26 mouse cellular contexts compared by ENCODE assay signal in genomic region chr4:107183203-107183602, GRCm38 (mm10). TPM values are rescaled to one million over a fixed set of nuclear protein-coding genes. Genes with fewer than 3 reads are reported as not detected.
DNase-seq lines count a peak whose midpoint lies in the region; ATAC-seq lines count a peak whose summit lies in the region.
"Had no signal": no experiment of that assay in that cellular context is flagged by ENCODE, and none has a peak within 500 bp of the region (broad histone marks: within the 10 kb centered on the region; RNA-seq: fewer than 3 reads in every experiment).

No protein-coding gene starts in this region.

- peaks cover 42% of the 10 kb centered on the region for H3K36me3 ChIP-seq in erythroblast, embryonic 14.5 days (ENCODE audit: control insufficient read depth)
- H3K36me3 ChIP-seq in embryonic facial prominence, embryonic 15.5 days: peaks cover 11% of the 10 kb centered on the region; the same call in 1 of the 2 replicates
- H3K36me3 ChIP-seq in liver, embryonic 13.5 days: peaks cover 26% of the 10 kb centered on the region
- peaks cover 10% of the 10 kb centered on the region for H3K36me3 ChIP-seq in intestine, embryonic 15.5 days

- H3K4me3 ChIP-seq in erythroblast, embryonic 14.5 days (replicated peaks): peak overlapping the region; percentile 14
- H3K4me3 ChIP-seq in embryonic facial prominence, embryonic 15.5 days (replicated peaks): no peak overlapping the region
- no peak overlapping the region for H3K4me3 ChIP-seq in liver, embryonic 13.5 days (replicated peaks)
- no peak overlapping the region for H3K4me3 ChIP-seq in intestine, embryonic 15.5 days (replicated peaks)
- H3K4me3 ChIP-seq: neural tube, embryonic 12.5 days had no signal

- no peaks in the 10 kb centered on the region for H3K27me3 ChIP-seq in erythroblast, embryonic 14.5 days (ENCODE audit: control insufficient read depth)
- H3K27me3 ChIP-seq in embryonic facial prominence, embryonic 15.5 days: no peaks in the 10 kb centered on the region
- no peaks in the 10 kb centered on the region for H3K27me3 ChIP-seq in liver, embryonic 13.5 days
- H3K27me3 ChIP-seq in intestine, embryonic 15.5 days (replicated peaks): no peaks in the 10 kb centered on the region
- H3K27me3 ChIP-seq: neural tube, embryonic 12.5 days had no signal

- no peak overlapping the region for H3K9ac ChIP-seq in embryonic facial prominence, embryonic 15.5 days
- H3K9ac ChIP-seq in liver, embryonic 13.5 days: peak overlapping the region; percentile 26; the same call in 1 of the 2 replicates
- no peak overlapping the region for H3K9ac ChIP-seq in intestine, embryonic 15.5 days
- H3K9ac ChIP-seq: neural tube, embryonic 12.5 days had no signal

- no peak overlapping the region for H3K4me2 ChIP-seq in embryonic facial prominence, embryonic 15.5 days (replicated peaks)
- peak overlapping the region; percentile 32 for H3K4me2 ChIP-seq in liver, embryonic 13.5 days
- H3K4me2 ChIP-seq in intestine, embryonic 15.5 days (replicated peaks): no peak overlapping the region
- H3K4me2 ChIP-seq: neural tube, embryonic 12.5 days had no signal

- WGBS in embryonic facial prominence, embryonic 15.5 days: 74% methylated on average over 4 of the region's 4 CpGs
- 43% methylated on average over 4 of the region's 4 CpGs for WGBS in liver, embryonic 13.5 days (ENCODE audit: insufficient replicate concordance)
- WGBS in intestine, embryonic 15.5 days: 73% methylated on average over 4 of the region's 4 CpGs

- peak; percentile 10 for DNase-seq in T-cell, adult 2 months (ENCODE audit: low spot score)
- DNase-seq in liver, embryonic 13.5 days: no peak
- no peak for DNase-seq in frontal cortex, adult 2 months (ENCODE audit: extremely low spot score in 1 of 2, low spot score in 1 of 2)
- DNase-seq in left cerebral cortex, adult 11 months (ENCODE audit: low spot score): no peak
- DNase-seq: adrenal gland, adult 8-10 months; cerebellum, adult 9-11 months; heart, adult 18-20 months; kidney, adult 18-20 months; lung, postnatal 10 days; right cerebral cortex, adult 18-20 months; thymus, postnatal 25 days had no signal

- no peaks in the 10 kb centered on the region for H3K9me3 ChIP-seq in erythroblast, embryonic 14.5 days (ENCODE audit: control insufficient read depth, low read length)
- no peaks in the 10 kb centered on the region for H3K9me3 ChIP-seq in embryonic facial prominence, embryonic 15.5 days (replicated peaks)
- H3K9me3 ChIP-seq in liver, embryonic 13.5 days (replicated peaks): no peaks in the 10 kb centered on the region
- no peaks in the 10 kb centered on the region for H3K9me3 ChIP-seq in intestine, embryonic 15.5 days
- H3K9me3 ChIP-seq: neural tube, embryonic 12.5 days had no signal

- H3K27ac ChIP-seq in embryonic facial prominence, embryonic 15.5 days (replicated peaks): 0 out of 2 replicates have a peak overlapping the region, but pooled peaks have one; percentile 18
- peak overlapping the region; percentile 85 for H3K27ac ChIP-seq in liver, embryonic 13.5 days
- H3K27ac ChIP-seq in intestine, embryonic 15.5 days: no peak overlapping the region
- H3K27ac ChIP-seq: kidney, postnatal 0 days; neural tube, embryonic 12.5 days had no signal

- peaks cover 41% of the 10 kb centered on the region for H3K4me1 ChIP-seq in erythroblast, embryonic 14.5 days (ENCODE audit: control insufficient read depth)
- peaks cover 49% of the 10 kb centered on the region for H3K4me1 ChIP-seq in embryonic facial prominence, embryonic 15.5 days
- peaks cover 43% of the 10 kb centered on the region for H3K4me1 ChIP-seq in liver, embryonic 13.5 days (replicated peaks)
- peaks cover 14% of the 10 kb centered on the region for H3K4me1 ChIP-seq in intestine, embryonic 15.5 days (replicated peaks)

- no peak for ATAC-seq in erythroblast, adult 5-6 weeks (replicated peaks; ENCODE audit: low FRiP score, poor library complexity, severe bottlenecking)
- no peak for ATAC-seq in embryonic facial prominence, embryonic 15.5 days (ENCODE audit: insufficient number of reproducible peaks, low FRiP score, low TSS enrichment, low read depth)
- no peak for ATAC-seq in liver, embryonic 13.5 days (ENCODE audit: low read depth)
- ATAC-seq in intestine, embryonic 15.5 days: no peak
- ATAC-seq: forebrain, embryonic 16.5 days had no signal

RNA-seq across cellular contexts. Expression of gene Tceanc2, which starts 4.3 kb away (rescaled TPM):
- 2.8 and 3.1 TPM in 2 replicates for polyA plus RNA-seq in erythroblast, embryonic 14.5 days (2012)
- 6.5 and 20.3 TPM in 2 replicates for total RNA-seq in erythroblast, adult 5-6 weeks (2015; ENCODE audit: low replicate concordance)
- total RNA-seq in erythroblast, adult 5-6 weeks (2017; ENCODE audit: low replicate concordance): 6.0 and 22.4 TPM in 2 replicates
- polyA plus RNA-seq in embryonic facial prominence, embryonic 15.5 days (2015; fragmentation: Nextera tagmentation; extraction: Ambion mirVana): 22.5 and 24.7 TPM in 2 replicates
- 12.7 and 16.9 TPM in 2 replicates for polyA plus RNA-seq in liver, embryonic 13.5 days (2015; fragmentation: Nextera tagmentation; extraction: Ambion mirVana)
- 7.2 and 8.1 TPM in 2 replicates for polyA plus RNA-seq in frontal cortex, adult 2 months (2012; rRNA removed)
- polyA plus RNA-seq in intestine, embryonic 15.5 days (2015; fragmentation: Nextera tagmentation; extraction: Ambion mirVana): 21.8 and 35.1 TPM in 2 replicates

RNA-seq across cellular contexts. Expression of gene Tmem59, which starts 5.0 kb away (rescaled TPM):
- polyA plus RNA-seq in erythroblast, embryonic 14.5 days (2012): 10.0 and 10.7 TPM in 2 replicates
- 124 and 174 TPM in 2 replicates for total RNA-seq in erythroblast, adult 5-6 weeks (2015; ENCODE audit: low replicate concordance)
- total RNA-seq in erythroblast, adult 5-6 weeks (2017; ENCODE audit: low replicate concordance): 146 and 147 TPM in 2 replicates
- 583 and 621 TPM in 2 replicates for polyA plus RNA-seq in embryonic facial prominence, embryonic 15.5 days (2015; fragmentation: Nextera tagmentation; extraction: Ambion mirVana)
- 150 and 179 TPM in 2 replicates for polyA plus RNA-seq in liver, embryonic 13.5 days (2015; fragmentation: Nextera tagmentation; extraction: Ambion mirVana)
- polyA plus RNA-seq in frontal cortex, adult 2 months (2012; rRNA removed): 224 and 231 TPM in 2 replicates
- 394 and 425 TPM in 2 replicates for polyA plus RNA-seq in intestine, embryonic 15.5 days (2015; fragmentation: Nextera tagmentation; extraction: Ambion mirVana)

RNA-seq across cellular contexts. Expression of gene Ldlrad1, which starts 25.8 kb away (rescaled TPM):
- not detected in 2 replicates for polyA plus RNA-seq in erythroblast, embryonic 14.5 days (2012)
- 1.5 TPM in 1 of 2 replicates, not detected in the other for total RNA-seq in erythroblast, adult 5-6 weeks (2015; ENCODE audit: low replicate concordance)
- total RNA-seq in erythroblast, adult 5-6 weeks (2017; ENCODE audit: low replicate concordance): not detected in 2 replicates
- 0.25 TPM in 2 replicates for polyA plus RNA-seq in embryonic facial prominence, embryonic 15.5 days (2015; fragmentation: Nextera tagmentation; extraction: Ambion mirVana)
- polyA plus RNA-seq in liver, embryonic 13.5 days (2015; fragmentation: Nextera tagmentation; extraction: Ambion mirVana): not detected in 2 replicates
- polyA plus RNA-seq in frontal cortex, adult 2 months (2012; rRNA removed): 0.10 TPM in 1 of 2 replicates, not detected in the other
- polyA plus RNA-seq in intestine, embryonic 15.5 days (2015; fragmentation: Nextera tagmentation; extraction: Ambion mirVana): not detected in 2 replicates
- total RNA-seq: adrenal gland, adult 8-10 months; gastrocnemius, adult 8-10 months; layer of hippocampus, adult 18-20 months; layer of hippocampus, postnatal 25 days; left cerebral cortex, postnatal 25 days; liver, adult 2 months had no signal
- polyA plus RNA-seq: brain, embryonic 14.5 days; cortical plate, adult 2 months; forebrain, embryonic 16.5 days; heart, embryonic 14.5 days; kidney, postnatal 0 days; liver, adult 2 months; neural tube, embryonic 12.5 days had no signal

Comparison
In these comparisons a context has a peak if more than half of its experiments do, and no peak if none do; other contexts are left out.
1. RNA of gene Tmem59, which starts 5.0 kb away (polyA plus RNA-seq): 583 to 621 TPM in embryonic facial prominence, embryonic 15.5 days, 394 to 425 TPM in intestine, embryonic 15.5 days, 224 to 231 TPM in frontal cortex, adult 2 months and 150 to 179 TPM in liver, embryonic 13.5 days; 10.0 to 10.7 TPM in erythroblast, embryonic 14.5 days; every median in the first group is over 10 times any median in the second.